Mouse (Mus musculus) forebrain, postnatal 0 days (tissue): Measurements from ENCODE around the gene Traf3. TPM values are rescaled to one million over a fixed set of nuclear protein-coding genes. Genes with fewer than 3 reads are reported as not detected.

ENCODE experiments used
- ATAC-seq: fragments of 200-750 bp; cut with Nextera tagmentation; 2 replicates; pipeline ENCODE4 v1.8.0; 2017; ENCODE audit warnings: mild to moderate bottlenecking, moderate library complexity
- DNase-seq: peaks from one replicate; pipeline ENCODE4 v3.0.0-alpha.2; 2015
- H3K27ac ChIP-seq: fragments of 300-500 bp; sonication (generic); 2 replicates; pipeline ENCODE4 v1.5.1; 2014; ENCODE audit warnings: low read depth, mild to moderate bottlenecking, antibody characterized with exemption, low read length, moderate library complexity, mixed read lengths
- H3K27me3 ChIP-seq: fragments of 300-500 bp; sonication (generic); 2 replicates; pipeline ENCODE4 v1.6.1; 2014; ENCODE audit warnings: mild to moderate bottlenecking, low read length, mixed read lengths; ENCODE audit not compliant: insufficient read depth
- H3K36me3 ChIP-seq: fragments of 300-500 bp; sonication (generic); 2 replicates; pipeline ENCODE4 v1.6.1; 2014; ENCODE audit warnings: mild to moderate bottlenecking, moderate library complexity; ENCODE audit not compliant: insufficient read depth
- H3K4me1 ChIP-seq: fragments of 300-500 bp; sonication (generic); 2 replicates; pipeline ENCODE4 v1.6.1; 2014; ENCODE audit warnings: antibody characterized with exemption; ENCODE audit not compliant: insufficient read depth
- H3K4me2 ChIP-seq: fragments of 300-500 bp; sonication (generic); 2 replicates; pipeline ENCODE4 v1.6.1; 2014; ENCODE audit warnings: low read depth, mild to moderate bottlenecking, moderate library complexity
- H3K4me3 ChIP-seq: fragments of 300-500 bp; sonication (generic); 2 replicates; pipeline ENCODE4 v1.5.1; 2014; ENCODE audit warnings: low read depth, low read length, mixed read lengths
- H3K9ac ChIP-seq: fragments of 300-500 bp; sonication (generic); 2 replicates; pipeline ENCODE4 v1.6.1; 2014; ENCODE audit warnings: mild to moderate bottlenecking
- H3K9me3 ChIP-seq: fragments of 300-500 bp; sonication (generic); 2 replicates; pipeline ENCODE4 v1.6.1; 2016; ENCODE audit warnings: low read length
- CTCF ChIP-seq: sonication (generic); IDR thresholded peaks from 2 replicates; pipeline ENCODE4 v1.5.1; 2016; ENCODE audit warnings: antibody characterized with exemption, control low read depth, low read depth
- WGBS: fragments of 180-500 bp; shearing (Covaris S2); extraction: QIAGEN DNeasy Blood & Tissue Kit; methylation state at CpG from one replicate; pipeline ENCODE4 v1.1.7; 2014; 5-methylcytosine and 5-hydroxymethylcytosine counted together
- polyA plus RNA-seq: library from polyadenylated mRNA; unstranded; fragments of >200 nt; fragmentation: Nextera tagmentation; extraction: Ambion mirVana; gene quantifications from 2 replicates; pipeline ENCODE4 v1.2.1, GENCODE M21; 2015
- total RNA-seq: library from RNA; depleted of rRNA; stranded (reverse); fragments of >200 nt; gene quantifications from 2 replicates; pipeline ENCODE4 v1.2.3, GENCODE M21; 2014

Gene Traf3
- total and polyA plus RNA-seq, 2 experiments from 2014 or later, result 11.5 to 25.1 TPM

GRCm38 (mm10) chr12:111164310-111164751 is 1.8 kb upstream of the Traf3 start:
- Histone ChIP-seq H3K36me3 (no peaks in the 10 kb centered on the region), H3K27ac (peak overlapping the region; percentile 80), H3K9ac (peak overlapping the region; percentile 33; the same call in 1 of the 2 replicates), H3K4me2 (peak overlapping the region; percentile 48), H3K9me3 (no peaks in the 10 kb centered on the region), H3K4me3 (peak overlapping the region; percentile 19), H3K4me1 (peaks cover 37% of the 10 kb centered on the region), H3K27me3 (no peaks in the 10 kb centered on the region)
- ATAC-seq, result peak; percentile 88
- 3% methylated on average over 13 of the region's 13 CpGs for WGBS
- peak; percentile 95 for DNase-seq
- no peak for TF ChIP-seq CTCF

- Histone ChIP-seq H3K27ac (peak overlapping the region; percentile 80), H3K4me1 (peaks cover 37% of the 10 kb centered on the region), H3K4me3 (no peak overlapping the region), H3K27me3 (no peaks in the 10 kb centered on the region), H3K4me2 (peak overlapping the region; percentile 81), H3K9ac (peak overlapping the region; percentile 64; the same call in 1 of the 2 replicates), H3K36me3 (no peaks in the 10 kb centered on the region), H3K9me3 (no peaks in the 10 kb centered on the region)
- ATAC-seq (no peak), DNase-seq (no peak)
- TF ChIP-seq CTCF, result peak; percentile 56
- WGBS, result 63% methylated on average over 10 of the region's 10 CpGs
Measured at GRCm38 (mm10) chr12:111165146-111165812, 891 bp upstream of the Traf3 start.

GRCm38 (mm10) chr12:111166681-111167289 is 615 bp downstream of the Traf3 start:
- no peak for TF ChIP-seq CTCF
- Histone ChIP-seq H3K9me3 (no peaks in the 10 kb centered on the region), H3K4me2 (peak overlapping the region; percentile 81), H3K27me3 (no peaks in the 10 kb centered on the region), H3K36me3 (no peaks in the 10 kb centered on the region), H3K9ac (peak overlapping the region; percentile 64), H3K4me1 (peaks cover 36% of the 10 kb centered on the region), H3K4me3 (peak overlapping the region; percentile 72), H3K27ac (peak overlapping the region; percentile 80)
- WGBS, result 1% methylated on average over 48 of the region's 48 CpGs
- DNase-seq (peak; percentile 44), ATAC-seq (no peak)

- DNase-seq, result no peak
- H3K4me2 ChIP-seq, result no peak overlapping the region
- H3K4me3 ChIP-seq, result no peak overlapping the region
- ATAC-seq, result no peak
- 59% methylated on average over 4 of the region's 4 CpGs for WGBS
- no peak overlapping the region for H3K9ac ChIP-seq
- TF ChIP-seq CTCF, result no peak
- H3K9me3 ChIP-seq, result no peaks in the 10 kb centered on the region
- peaks cover under 1% of the 10 kb centered on the region; the same call in 1 of the 2 replicates for H3K36me3 ChIP-seq
- H3K27ac ChIP-seq, result no peak overlapping the region
- H3K27me3 ChIP-seq, result no peaks in the 10 kb centered on the region
- peaks cover 21% of the 10 kb centered on the region for H3K4me1 ChIP-seq
Measured at GRCm38 (mm10) chr12:111168891-111169290, 2.7 kb downstream of the Traf3 start.

- Histone ChIP-seq H3K4me1 (no peaks in the 10 kb centered on the region), H3K27me3 (no peaks in the 10 kb centered on the region), H3K36me3 (peaks cover 10% of the 10 kb centered on the region; the same call in 1 of the 2 replicates), H3K9ac (no peak overlapping the region), H3K9me3 (no peaks in the 10 kb centered on the region), H3K4me2 (no peak overlapping the region), H3K4me3 (no peak overlapping the region), H3K27ac (no peak overlapping the region)
- no peak for ATAC-seq
- DNase-seq, result no peak
- TF ChIP-seq CTCF, result no peak
- WGBS, result 76% methylated on average over 4 of the region's 4 CpGs
Measured at GRCm38 (mm10) chr12:111178772-111179171, 12.6 kb downstream of the Traf3 start.

GRCm38 (mm10) chr12:111181848-111182247 is 15.7 kb downstream of the Traf3 start:
- H3K4me3 ChIP-seq, result no peak overlapping the region
- H3K4me1 ChIP-seq, result no peaks in the 10 kb centered on the region
- 80% methylated on average over 5 of the region's 5 CpGs for WGBS
- ATAC-seq (no peak), DNase-seq (no peak)
- H3K9me3 ChIP-seq, result no peaks in the 10 kb centered on the region
- H3K27me3 ChIP-seq, result no peaks in the 10 kb centered on the region
- H3K36me3 ChIP-seq, result no peaks in the 10 kb centered on the region
- no peak overlapping the region for H3K27ac ChIP-seq
- no peak overlapping the region for H3K9ac ChIP-seq
- H3K4me2 ChIP-seq, result no peak overlapping the region
- no peak for TF ChIP-seq CTCF

- H3K9me3 ChIP-seq, result no peaks in the 10 kb centered on the region
- H3K4me3 ChIP-seq, result no peak overlapping the region
- no peaks in the 10 kb centered on the region for H3K27me3 ChIP-seq
- DNase-seq, result no peak
- no peak overlapping the region for H3K4me2 ChIP-seq
- H3K9ac ChIP-seq, result no peak overlapping the region
- no peaks in the 10 kb centered on the region for H3K36me3 ChIP-seq
- TF ChIP-seq CTCF, result no peak
- no peaks in the 10 kb centered on the region for H3K4me1 ChIP-seq
- H3K27ac ChIP-seq, result no peak overlapping the region
- no peak for ATAC-seq
- WGBS, result 95% methylated on average over 6 of the region's 6 CpGs
Measured at GRCm38 (mm10) chr12:111182378-111182777, 16.2 kb downstream of the Traf3 start.
